27 mouse cellular contexts compared by ENCODE assay signal in genomic region chr19:5402293-5402692, GRCm38 (mm10). TPM values are rescaled to one million over a fixed set of nuclear protein-coding genes. Genes with fewer than 3 reads are reported as not detected.
DNase-seq lines count a peak whose midpoint lies in the region; ATAC-seq and TF ChIP-seq lines count a peak whose summit lies in the region.
"Had no signal": no experiment of that assay in that cellular context is flagged by ENCODE, and none has a peak within 500 bp of the region (broad histone marks: within the 10 kb centered on the region; RNA-seq: fewer than 3 reads in every experiment).

Gene Tsga10ip (minus strand): TSS chr19:5402526.

- 75% methylated on average over 8 of the region's 8 CpGs for WGBS in heart, embryonic 13.5 days
- WGBS in embryonic facial prominence, embryonic 10.5 days: 84% methylated on average over 8 of the region's 8 CpGs

- H3K4me2 ChIP-seq in heart, embryonic 13.5 days: no peak within 1 kb of the TSS
- H3K4me2 ChIP-seq: embryonic facial prominence, embryonic 15.5 days; forebrain, embryonic 15.5 days; hindbrain, embryonic 14.5 days; liver, embryonic 15.5 days; midbrain, embryonic 13.5 days had no signal

- no peaks in the 10 kb centered on the region for H3K27me3 ChIP-seq in heart, embryonic 13.5 days (replicated peaks)
- no peaks in the 10 kb centered on the region for H3K27me3 ChIP-seq in testis, adult 2 months (ENCODE audit: control insufficient read depth, insufficient read depth, low read length)
- no peaks in the 10 kb centered on the region for H3K27me3 ChIP-seq in embryonic facial prominence, embryonic 10.5 days (replicated peaks; ENCODE audit: low read depth, poor library complexity, severe bottlenecking)
- H3K27me3 ChIP-seq: embryonic facial prominence, embryonic 15.5 days; forebrain, embryonic 15.5 days; heart, embryonic 12.5 days; liver, embryonic 15.5 days; midbrain, embryonic 13.5 days had no signal

- no peak for ATAC-seq in heart, embryonic 13.5 days (ENCODE audit: extremely low read depth, insufficient number of reproducible peaks, low FRiP score, low TSS enrichment)
- ATAC-seq: forebrain, embryonic 15.5 days; inflammation-experienced regulatory T-cells, adult 6 months; midbrain, embryonic 13.5 days had no signal

- TF ChIP-seq CTCF in testis, adult 2 months (IDR thresholded peaks at IDR 0.05; ENCODE audit: control insufficient read depth, insufficient read depth, insufficient replicate concordance, low read depth, low read length): peak; percentile 12; the same call in 1 of the 2 replicates

- 0 out of 2 replicates have a peak within 1 kb of the TSS, but pooled peaks have one; percentile 21 for H3K9ac ChIP-seq in heart, embryonic 13.5 days
- H3K9ac ChIP-seq: embryonic facial prominence, embryonic 15.5 days; forebrain, embryonic 15.5 days; heart, embryonic 12.5 days; hindbrain, embryonic 14.5 days; liver, embryonic 15.5 days; midbrain, embryonic 13.5 days had no signal

- DNase-seq in heart, postnatal 25 days (ENCODE audit: low spot score): no peak
- peak; percentile 16 for DNase-seq in left cerebral cortex, postnatal 4 days
- no peak for DNase-seq in left cerebral cortex, adult 11 months (ENCODE audit: low spot score)
- DNase-seq in testis, postnatal 10 days (ENCODE audit: low spot score): no peak
- DNase-seq in embryonic facial prominence, embryonic 10.5 days (ENCODE audit: low spot score): no peak
- DNase-seq: adrenal gland, postnatal 14 days; cerebellum, postnatal 25 days; gastrocnemius, postnatal 14 days; heart, adult 18-20 months; heart, postnatal 14 days; kidney, adult 2 months; liver; lung, postnatal 10 days; thymus, adult 18-20 months had no signal

- no peak within 1 kb of the TSS for H3K4me3 ChIP-seq in heart, embryonic 13.5 days
- H3K4me3 ChIP-seq in testis, adult 2 months (ENCODE audit: control insufficient read depth, low read depth, low read length): peak within 1 kb of the TSS; percentile 80
- no peak within 1 kb of the TSS for H3K4me3 ChIP-seq in embryonic facial prominence, embryonic 10.5 days
- H3K4me3 ChIP-seq: embryonic facial prominence, embryonic 15.5 days; forebrain, embryonic 15.5 days; heart, embryonic 12.5 days; limb, embryonic 10.5 days; liver, embryonic 15.5 days; midbrain, embryonic 13.5 days had no signal

- no peak within 1 kb of the TSS for H3K27ac ChIP-seq in heart, embryonic 13.5 days (replicated peaks)
- peak within 1 kb of the TSS; percentile 87 for H3K27ac ChIP-seq in testis, adult 2 months (ENCODE audit: control insufficient read depth, insufficient read depth, low read depth, low read length)
- H3K27ac ChIP-seq in embryonic facial prominence, embryonic 10.5 days (replicated peaks): no peak within 1 kb of the TSS
- H3K27ac ChIP-seq: embryonic facial prominence, embryonic 15.5 days; forebrain, embryonic 15.5 days; hindbrain, embryonic 14.5 days; liver, embryonic 15.5 days; midbrain, embryonic 13.5 days had no signal

- H3K4me1 ChIP-seq in heart, embryonic 13.5 days: peaks cover 10% of the 10 kb centered on the region
- peaks cover 9% of the 10 kb centered on the region for H3K4me1 ChIP-seq in testis, adult 2 months (ENCODE audit: control insufficient read depth, insufficient read depth, low read length)
- H3K4me1 ChIP-seq in embryonic facial prominence, embryonic 10.5 days: peaks cover 8% of the 10 kb centered on the region

- H3K9me3 ChIP-seq in heart, embryonic 13.5 days: no peaks in the 10 kb centered on the region
- no peaks in the 10 kb centered on the region for H3K9me3 ChIP-seq in embryonic facial prominence, embryonic 10.5 days
- H3K9me3 ChIP-seq: embryonic facial prominence, embryonic 15.5 days; forebrain, embryonic 15.5 days; heart, embryonic 12.5 days; limb, embryonic 10.5 days; liver, embryonic 15.5 days; midbrain, embryonic 13.5 days had no signal

- no peaks in the 10 kb centered on the region for H3K36me3 ChIP-seq in heart, embryonic 13.5 days
- H3K36me3 ChIP-seq in testis, adult 2 months (ENCODE audit: control insufficient read depth, insufficient read depth, low read length): no peaks in the 10 kb centered on the region
- H3K36me3 ChIP-seq in embryonic facial prominence, embryonic 10.5 days (replicated peaks): no peaks in the 10 kb centered on the region
- H3K36me3 ChIP-seq: embryonic facial prominence, embryonic 15.5 days; forebrain, embryonic 15.5 days; heart, embryonic 12.5 days; limb, embryonic 10.5 days; liver, embryonic 15.5 days; midbrain, embryonic 13.5 days had no signal

- intact Hi-C loops in heart, postnatal 25 days (cut with DNase I): no loop called here
- intact Hi-C loops in left cerebral cortex, postnatal 4 days (cut with DNase I): no loop called here

- TF ChIP-seq POLR2A in testis, adult 2 months (IDR thresholded peaks at IDR 0.05; ENCODE audit: control insufficient read depth, low read depth, low read length): peak; percentile 67; the same call in 1 of the 2 replicates

RNA-seq across cellular contexts. Expression of gene Tsga10ip, which starts in this region (rescaled TPM):
- polyA plus RNA-seq in heart, embryonic 13.5 days (2015; fragmentation: Nextera tagmentation; extraction: Ambion mirVana): 1.6 and 2.2 TPM in 2 replicates
- under 1 TPM; 0.28 to 0.88 TPM for total RNA-seq in heart, postnatal 25 days (2021)
- not detected for total RNA-seq in left cerebral cortex, postnatal 4 days (2021)
- 353 and 423 TPM in 2 replicates for polyA plus RNA-seq in testis, adult 2 months (2012; rRNA removed)
- 0.28 and 0.72 TPM in 2 replicates for polyA plus RNA-seq in embryonic facial prominence, embryonic 10.5 days (2016; fragmentation: Nextera tagmentation; extraction: Ambion mirVana)
- total RNA-seq: adrenal gland, postnatal 14 days; left cerebral cortex, adult 8-10 months; megakaryocyte progenitor cell, adult 5-6 weeks had no signal
- polyA plus RNA-seq: forebrain, embryonic 15.5 days; hindbrain, embryonic 14.5 days; inflammation-experienced regulatory T-cells, adult 6 months; limb, embryonic 10.5 days; liver, embryonic 15.5 days; neural tube, embryonic 14.5 days had no signal

Comparison
In these comparisons a context has a peak if more than half of its experiments do, and no peak if none do; other contexts are left out.
1. RNA of gene Tsga10ip (polyA plus RNA-seq): 353 to 423 TPM in testis, adult 2 months; 1.6 to 2.2 TPM in heart, embryonic 13.5 days and 0.28 to 0.72 TPM in embryonic facial prominence, embryonic 10.5 days; every median in the first group is over 100 times any median in the second.
2. Peak in DNase-seq in left cerebral cortex, postnatal 4 days; RNA of the gene not detected or under 1 TPM.